Mouse (Mus musculus) testis, adult 2 months (tissue): ENCODE results near the gene Kif6. TPM values are rescaled to one million over a fixed set of nuclear protein-coding genes. Genes with fewer than 3 reads are reported as not detected.

Experiments
- H3K27ac ChIP-seq: fragments of 200-500 bp; 2 replicates; pipeline ENCODE4 v1.5.1; 2012; ENCODE audit warnings: low read depth, low read length; ENCODE audit not compliant: control insufficient read depth, insufficient read depth
- H3K27me3 ChIP-seq: fragments of 200-500 bp; 2 replicates; pipeline ENCODE4 v1.6.1; 2012; ENCODE audit warnings: mild to moderate bottlenecking, low read length, moderate library complexity; ENCODE audit not compliant: control insufficient read depth, insufficient read depth
- H3K36me3 ChIP-seq: fragments of 200-500 bp; 2 replicates; pipeline ENCODE4 v1.6.1; 2012; ENCODE audit warnings: mild to moderate bottlenecking, low read length; ENCODE audit not compliant: control insufficient read depth, insufficient read depth
- H3K4me1 ChIP-seq: fragments of 200-500 bp; 2 replicates; pipeline ENCODE4 v1.6.1; 2012; ENCODE audit warnings: low read length; ENCODE audit not compliant: control insufficient read depth, insufficient read depth
- H3K4me3 ChIP-seq: fragments of 200-500 bp; 2 replicates; pipeline ENCODE4 v1.5.1; 2012; ENCODE audit warnings: low read depth, mild to moderate bottlenecking, low read length, moderate library complexity, mixed read lengths; ENCODE audit not compliant: control insufficient read depth
- CTCF ChIP-seq: fragments of 200-500 bp; IDR thresholded peaks from 2 replicates; pipeline ENCODE4 v1.5.1; 2012; ENCODE audit warnings: low read depth, mild to moderate bottlenecking, inconsistent platforms, low read length, moderate library complexity; ENCODE audit not compliant: control insufficient read depth, insufficient read depth, insufficient replicate concordance
- POLR2A ChIP-seq: fragments of 200-500 bp; IDR thresholded peaks from 2 replicates; pipeline ENCODE4 v1.6.1; 2012; ENCODE audit warnings: low read depth, mild to moderate bottlenecking, inconsistent platforms, low read length, moderate library complexity; ENCODE audit not compliant: control insufficient read depth
- polyA plus RNA-seq: library from polyadenylated mRNA; depleted of rRNA; stranded (reverse); fragments of >200 nt; gene quantifications from 2 replicates; pipeline ENCODE4 v1.2.3, GENCODE M21; 2012

Kif6 gene
- polyA plus RNA-seq, 1 experiment: 5.8 TPM

DNA sequence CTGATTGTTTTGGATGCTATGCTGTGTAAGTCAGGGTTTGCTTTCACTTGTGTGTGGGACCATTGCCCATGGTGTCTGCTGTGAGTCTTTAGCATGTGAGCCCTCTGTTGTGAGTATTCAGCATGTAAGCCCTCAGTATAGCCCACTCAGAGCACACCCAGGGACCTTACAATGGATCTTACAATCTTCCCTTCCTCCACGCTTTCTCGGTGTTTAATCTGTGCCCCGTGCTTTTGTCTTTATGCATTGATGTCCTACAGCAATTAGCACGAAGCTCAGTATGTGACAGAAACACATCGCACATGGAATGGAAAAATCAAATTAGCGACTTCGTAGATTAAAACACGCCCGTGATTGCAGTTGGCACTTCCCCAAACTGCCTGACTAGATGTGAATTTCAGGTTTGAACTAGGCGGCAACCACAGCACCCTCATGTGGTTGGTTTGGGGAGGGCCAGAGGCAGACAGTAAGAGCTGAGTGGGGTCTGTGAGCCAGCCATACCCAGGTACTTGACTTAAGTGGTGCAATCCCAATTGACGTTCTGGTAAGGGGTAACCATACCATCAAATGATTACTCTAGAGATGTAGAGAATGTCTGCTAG is 28.1 kb downstream of the Kif6 start:
- TF ChIP-seq POLR2A: no peak
- TF ChIP-seq CTCF: peak; percentile 22; the same call in 1 of the 2 replicates
- no peak overlapping the region for H3K27ac ChIP-seq
- no peak overlapping the region for H3K4me3 ChIP-seq
- H3K4me1 ChIP-seq: peaks cover 4% of the 10 kb centered on the region
- H3K36me3 ChIP-seq: no peaks in the 10 kb centered on the region
- H3K27me3 ChIP-seq: no peaks in the 10 kb centered on the region

DNA sequence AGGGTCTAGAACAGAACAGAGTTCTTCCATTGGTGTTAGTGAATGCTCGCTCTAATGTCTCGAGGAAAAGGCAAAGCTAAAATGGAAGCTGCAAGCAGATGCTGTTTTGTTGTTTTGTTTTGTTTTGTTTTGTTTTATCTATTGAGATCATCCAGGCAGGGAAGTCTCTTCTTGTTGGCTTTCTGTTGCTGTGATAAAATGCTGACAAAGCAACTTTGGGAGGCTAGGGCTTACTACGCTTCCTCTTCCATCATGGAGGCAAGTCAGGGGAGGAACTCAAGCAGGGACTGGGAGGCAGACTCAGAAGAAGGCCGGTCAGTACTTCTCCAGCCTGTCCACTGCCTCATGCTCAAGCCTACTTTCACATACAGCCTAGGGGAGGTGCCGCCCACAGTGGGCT is 31.3 kb downstream of the Kif6 start:
- H3K4me3 ChIP-seq: 0 out of 2 replicates have a peak overlapping the region, but pooled peaks have one; percentile 13
- H3K36me3 ChIP-seq: no peaks in the 10 kb centered on the region
- H3K27ac ChIP-seq: no peak overlapping the region
- H3K4me1 ChIP-seq: peaks cover 4% of the 10 kb centered on the region
- no peak for TF ChIP-seq POLR2A
- no peak for TF ChIP-seq CTCF
- no peaks in the 10 kb centered on the region for H3K27me3 ChIP-seq

DNA sequence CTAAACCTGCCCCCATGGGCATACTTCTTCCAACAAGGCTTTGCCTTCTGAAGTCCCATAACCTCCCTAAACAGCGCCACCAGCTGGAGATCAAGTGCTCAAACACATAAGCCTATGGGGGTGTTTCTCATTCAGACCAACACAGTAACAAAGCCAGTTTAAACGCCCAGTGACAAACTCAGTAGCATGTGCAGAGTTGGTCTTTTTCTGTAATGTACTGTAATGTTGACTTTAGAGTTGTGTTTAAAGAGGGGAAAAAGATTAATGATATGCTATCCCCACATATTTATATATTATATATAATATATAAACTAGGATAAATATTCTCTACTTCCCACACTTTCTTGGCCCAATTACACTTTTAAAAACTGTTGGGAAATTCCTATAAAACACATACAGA is 34.0 kb downstream of the Kif6 start:
- Histone ChIP-seq H3K27me3 (no peaks in the 10 kb centered on the region), H3K27ac (no peak overlapping the region), H3K4me3 (no peak overlapping the region), H3K36me3 (no peaks in the 10 kb centered on the region), H3K4me1 (no peaks in the 10 kb centered on the region)
- TF ChIP-seq CTCF (no peak), POLR2A (no peak)

DNA sequence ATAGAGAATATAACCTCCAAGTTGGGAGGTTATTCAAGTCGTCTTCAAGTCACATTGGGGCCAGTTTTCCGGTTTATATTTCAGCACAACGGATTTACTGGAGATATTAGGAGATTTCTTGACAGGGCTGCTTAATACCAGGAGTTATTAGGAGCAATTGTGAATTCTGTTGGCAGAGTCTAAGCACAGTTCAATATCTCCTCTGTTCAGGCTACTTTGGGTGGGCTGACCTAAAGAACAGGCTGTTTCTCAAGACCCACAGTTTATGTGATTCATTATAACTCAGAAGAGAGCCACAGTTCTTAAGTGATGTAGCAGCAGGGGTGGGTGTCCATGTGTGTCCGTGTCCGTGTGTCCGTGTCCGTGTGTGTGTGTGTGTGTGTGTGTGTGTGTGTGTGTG is 34.5 kb downstream of the Kif6 start:
- Histone ChIP-seq H3K36me3 (no peaks in the 10 kb centered on the region), H3K4me1 (no peaks in the 10 kb centered on the region), H3K4me3 (no peak overlapping the region), H3K27me3 (no peaks in the 10 kb centered on the region), H3K27ac (no peak overlapping the region)
- TF ChIP-seq CTCF (no peak), POLR2A (no peak)

DNA sequence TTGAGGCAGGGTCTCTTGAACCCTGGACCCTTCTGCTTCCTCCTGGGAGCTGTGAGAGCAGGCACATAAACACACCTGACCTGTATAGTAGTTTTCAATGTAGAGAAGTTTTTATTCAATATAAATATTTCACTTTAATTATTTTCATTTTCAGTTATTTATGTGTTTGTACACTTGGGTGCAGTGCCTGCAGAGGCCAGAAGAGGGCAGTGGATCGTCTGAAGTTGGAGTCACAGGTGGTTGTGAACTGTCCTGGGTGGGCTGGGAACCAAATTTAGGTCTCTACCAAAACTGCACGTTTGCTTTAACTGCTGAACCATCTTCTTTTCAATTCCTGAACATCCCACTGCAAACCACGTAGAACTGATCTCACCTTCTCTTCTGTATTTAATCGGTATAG is 35.4 kb downstream of the Kif6 start:
- no peaks in the 10 kb centered on the region for H3K36me3 ChIP-seq
- H3K4me3 ChIP-seq: no peak overlapping the region
- H3K4me1 ChIP-seq: no peaks in the 10 kb centered on the region

DNA sequence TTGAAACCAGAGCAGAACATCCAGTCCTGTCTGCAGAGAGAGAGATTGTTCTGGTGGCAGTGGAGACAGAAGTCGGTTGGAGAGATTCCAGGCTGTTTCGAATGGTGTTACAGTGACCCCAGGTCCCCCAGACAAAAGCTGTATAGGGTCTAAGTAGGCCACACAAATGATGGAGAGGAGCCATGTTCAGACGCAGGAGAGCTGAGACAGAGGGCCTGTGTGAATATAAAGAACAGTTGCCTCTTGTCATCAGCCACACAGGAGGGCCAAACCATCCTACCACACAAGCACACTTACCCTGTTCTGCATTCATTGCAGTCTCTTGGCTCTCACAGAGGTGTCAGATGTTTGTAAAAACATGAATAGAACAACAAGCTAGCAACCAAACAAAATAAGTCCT is 37.4 kb downstream of the Kif6 start:
- no peak for TF ChIP-seq POLR2A
- TF ChIP-seq CTCF: no peak
- no peaks in the 10 kb centered on the region for H3K4me1 ChIP-seq
- no peak overlapping the region for H3K4me3 ChIP-seq
- no peaks in the 10 kb centered on the region for H3K36me3 ChIP-seq
- H3K27ac ChIP-seq: no peak overlapping the region
- no peaks in the 10 kb centered on the region for H3K27me3 ChIP-seq

More for the DNA sequence above, 35.4 kb downstream of the Kif6 start:
- Histone ChIP-seq H3K27me3 (no peaks in the 10 kb centered on the region), H3K27ac (no peak overlapping the region)
- TF ChIP-seq CTCF (peak; percentile 56; the same call in 1 of the 2 replicates), POLR2A (no peak)

DNA sequence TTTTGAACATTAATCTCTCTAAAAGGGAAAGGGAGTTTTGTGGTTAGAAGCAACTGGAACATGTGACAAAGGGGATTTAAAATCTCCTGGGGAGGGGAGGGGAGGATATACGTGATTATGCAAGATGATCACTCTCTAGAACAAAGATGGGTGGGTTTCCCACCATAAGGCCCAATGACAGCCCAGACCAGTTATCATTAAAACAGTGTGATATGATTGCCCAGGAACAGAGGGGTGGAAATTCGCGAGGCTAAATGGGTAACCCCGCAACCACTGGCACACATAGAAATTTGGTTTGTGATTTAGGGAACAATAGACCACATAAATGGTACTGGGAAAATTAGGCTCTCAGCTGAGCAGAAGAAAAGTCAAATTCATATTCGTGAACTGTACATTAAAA is 37.9 kb downstream of the Kif6 start:
- H3K27me3 ChIP-seq: no peaks in the 10 kb centered on the region
- H3K27ac ChIP-seq: no peak overlapping the region
- TF ChIP-seq CTCF (no peak), POLR2A (no peak)

More for the DNA sequence above, 37.9 kb downstream of the Kif6 start:
- no peak overlapping the region for H3K4me3 ChIP-seq
- H3K36me3 ChIP-seq: no peaks in the 10 kb centered on the region
- H3K4me1 ChIP-seq: no peaks in the 10 kb centered on the region
